Mouse (Mus musculus): ENCODE measurements around the gene Rmdn3.
A peak's percentile ranks its signal among the peaks of the same experiment; 100 is the strongest.

Rmdn3 gene

DNA sequence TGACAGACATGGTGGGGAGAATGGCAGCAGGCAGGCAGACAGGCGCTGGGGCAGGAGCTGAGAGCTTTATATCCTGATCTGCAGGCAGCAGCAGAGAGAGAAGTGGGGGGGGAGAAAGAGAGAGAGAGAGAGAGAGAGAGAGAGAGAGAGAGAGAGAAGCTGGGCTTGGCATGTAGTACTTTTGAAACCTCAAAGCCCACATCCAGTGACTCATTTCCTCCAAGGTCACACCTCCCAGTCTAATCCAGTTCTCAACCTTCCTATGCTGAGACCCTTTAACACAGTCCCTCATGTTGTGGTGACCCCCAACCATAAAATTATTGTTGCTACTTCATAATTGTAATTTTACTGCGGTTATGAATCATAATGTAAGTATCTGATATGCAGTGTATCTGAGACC, 13.4 kb upstream of the Rmdn3 start:
- DNase-seq (ENCODE audit: inconsistent age in 2 of 2, low spot score in 1 of 2) = no peak

- no peak for DNase-seq (ENCODE audit: inconsistent age in 2 of 2, low spot score in 1 of 2)
These were observed 11.0 kb upstream of the Rmdn3 start for GRCm38 (mm10) chr2:119167866-119168256.

DNA sequence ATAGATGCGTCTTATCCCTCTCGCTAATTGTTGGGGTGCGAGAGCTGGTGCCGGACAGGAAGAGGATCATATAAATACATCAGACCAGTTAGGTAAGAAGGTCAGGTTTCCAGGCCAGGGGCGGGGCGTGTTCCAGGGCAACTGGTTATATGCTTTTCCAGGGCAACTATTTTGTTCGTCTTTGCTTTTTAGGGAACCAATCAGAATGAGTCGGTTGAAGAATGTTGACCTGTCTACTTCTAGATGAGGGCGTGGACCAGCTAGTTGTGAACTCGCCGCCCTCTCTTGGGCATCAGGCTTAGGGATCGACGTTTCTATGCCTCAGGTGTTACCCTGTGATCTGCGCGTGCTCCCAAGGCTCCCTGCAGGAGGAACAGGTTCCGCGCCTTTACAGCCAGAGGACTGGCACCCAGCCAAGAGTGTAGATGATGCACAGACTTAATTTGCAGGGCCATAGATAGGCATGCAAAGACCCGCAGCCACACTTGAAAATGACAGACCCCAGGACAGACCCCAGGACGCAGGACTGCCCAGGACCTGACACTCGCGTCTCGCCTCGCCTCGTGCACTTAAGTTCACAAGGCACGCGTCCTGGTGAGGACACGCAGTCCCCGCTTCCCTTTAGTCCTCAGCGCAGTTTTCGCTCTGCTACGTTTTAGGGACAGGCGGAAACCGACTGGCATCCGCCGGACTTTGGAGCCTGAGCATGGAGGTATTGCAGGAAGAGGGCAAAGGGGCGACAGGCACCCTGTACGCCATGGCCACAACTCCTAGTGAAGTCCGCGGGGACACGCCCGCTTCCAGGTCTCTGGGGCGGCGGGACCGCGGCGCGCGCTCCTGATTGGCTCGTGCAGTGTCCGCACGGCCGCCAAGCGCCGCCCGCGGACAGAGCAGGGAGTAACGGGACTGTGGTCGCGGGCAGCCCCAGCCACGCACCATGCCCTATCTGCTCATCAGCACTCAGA, 10.3 kb upstream of the Rmdn3 start, which contains the start of gene Gchfr:
Gchfr (plus strand) TSS at position 873 of the 965 bp plus-strand sequence.
- peak; percentile 82 to 92 for DNase-seq (ENCODE audit: inconsistent age in 2 of 2, low spot score in 1 of 2)

- DNase-seq (ENCODE audit: inconsistent age in 2 of 2, low spot score in 1 of 2) = no peak
These were observed 8.6 kb upstream of the Rmdn3 start for GRCm38 (mm10) chr2:119165401-119165800.

DNA sequence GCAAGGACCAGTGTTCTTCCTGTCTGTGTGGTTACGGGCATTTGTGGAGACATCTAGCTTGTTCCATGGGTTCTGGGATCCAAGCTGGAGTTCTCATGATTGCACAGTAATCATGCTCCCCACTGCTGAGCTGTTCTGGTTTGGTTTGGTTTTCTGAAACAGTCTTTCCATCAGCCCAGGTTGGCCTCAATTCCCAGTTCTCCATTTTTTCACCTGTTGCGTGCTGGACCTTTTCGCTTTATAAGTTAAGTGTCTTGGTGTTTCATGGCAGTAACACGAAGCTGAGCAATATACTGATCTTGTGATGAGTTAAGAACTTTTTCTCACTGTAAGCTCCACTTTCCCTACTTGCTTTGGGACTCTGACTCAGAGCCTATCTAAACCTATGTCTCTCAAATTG, 7.2 kb upstream of the Rmdn3 start:
- no peak for DNase-seq (ENCODE audit: inconsistent age in 2 of 2, low spot score in 1 of 2)

- DNase-seq (ENCODE audit: inconsistent age in 2 of 2, low spot score in 1 of 2) = no peak
These were observed 6.3 kb upstream of the Rmdn3 start for GRCm38 (mm10) chr2:119163135-119163534.

DNA sequence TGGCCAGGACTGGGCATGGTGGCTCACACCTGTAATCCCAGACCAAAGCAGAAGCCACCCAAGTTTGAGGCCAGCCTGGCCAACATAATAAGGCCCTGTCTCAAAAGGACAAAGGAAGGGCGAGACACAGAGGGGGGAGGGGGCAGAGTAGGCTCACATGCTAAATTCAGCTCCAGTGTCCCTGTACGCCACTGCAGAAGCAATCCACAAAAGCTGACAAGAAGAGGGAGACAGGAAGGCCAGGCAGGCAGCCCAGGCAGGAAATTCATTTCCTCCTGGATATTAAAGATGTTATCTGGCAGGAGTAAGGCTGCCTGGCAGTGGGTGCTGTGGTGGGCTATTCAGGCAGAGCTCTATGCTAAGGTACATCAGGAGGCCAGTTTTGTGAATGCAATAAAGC, 4.4 kb upstream of the Rmdn3 start:
- peak; percentile 36 to 55 for DNase-seq (ENCODE audit: inconsistent age in 2 of 2, low spot score in 1 of 2)

GRCm38 (mm10) chr2:119157836-119158235, 1.0 kb upstream of the Rmdn3 start:
- DNase-seq (ENCODE audit: inconsistent age in 2 of 2, low spot score in 1 of 2) = no peak

DNA sequence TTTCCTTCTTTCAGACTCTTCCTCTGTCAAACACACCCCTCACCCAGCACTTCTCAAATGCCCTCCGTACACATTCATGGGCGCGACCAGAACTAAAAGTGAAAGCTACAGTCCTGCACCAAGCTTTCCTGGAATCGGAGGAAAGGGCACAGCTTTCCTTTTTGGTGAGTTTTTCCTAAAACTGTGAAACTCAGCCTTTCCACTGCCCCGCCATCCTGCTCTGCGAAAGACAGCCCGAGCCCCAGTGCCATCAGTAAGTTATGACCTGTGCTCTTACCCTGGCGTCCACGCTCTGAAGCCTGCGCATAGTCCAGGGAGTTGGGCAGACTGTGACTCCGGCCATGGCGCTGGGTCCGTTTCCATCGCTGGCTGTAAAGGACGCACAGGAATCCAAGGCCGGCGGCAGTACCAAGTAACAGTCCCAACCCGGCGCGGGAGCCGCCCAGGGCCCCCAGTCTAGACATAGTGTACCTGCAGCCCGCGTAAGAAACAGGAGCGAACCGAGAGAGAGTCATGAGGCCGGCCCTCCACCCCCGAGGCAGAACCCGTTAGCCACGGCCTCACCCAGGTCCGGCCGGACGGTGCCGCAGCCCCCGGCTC, 653 bp downstream of the Rmdn3 start:
- peak in 1 of 2 experiments; percentile 82 for DNase-seq (ENCODE audit: inconsistent age in 2 of 2, low spot score in 1 of 2)

DNA sequence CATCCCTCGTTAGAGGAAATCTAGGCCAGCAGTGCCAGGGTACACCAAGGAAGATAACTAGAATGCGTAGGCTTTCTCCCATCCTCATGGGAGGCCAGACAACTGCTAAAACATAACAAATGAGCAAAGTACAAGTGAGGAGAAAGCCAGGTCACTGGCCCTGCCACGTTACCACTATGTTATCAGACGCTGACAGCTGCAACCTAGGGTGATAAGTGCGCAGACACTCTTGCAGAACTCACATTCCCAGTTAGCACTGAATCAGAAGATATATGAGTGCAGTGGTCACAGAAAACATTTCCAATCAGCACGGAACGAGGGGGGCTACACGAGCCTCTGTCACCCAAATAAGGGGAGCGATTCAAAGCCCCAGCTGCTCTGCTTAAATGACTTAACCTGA, 1.4 kb downstream of the Rmdn3 start:
- DNase-seq (ENCODE audit: inconsistent age in 2 of 2, low spot score in 1 of 2) = no peak

GRCm38 (mm10) chr2:119154683-119155082, 2.2 kb downstream of the Rmdn3 start:
- no peak for DNase-seq (ENCODE audit: inconsistent age in 2 of 2, low spot score in 1 of 2)

DNA sequence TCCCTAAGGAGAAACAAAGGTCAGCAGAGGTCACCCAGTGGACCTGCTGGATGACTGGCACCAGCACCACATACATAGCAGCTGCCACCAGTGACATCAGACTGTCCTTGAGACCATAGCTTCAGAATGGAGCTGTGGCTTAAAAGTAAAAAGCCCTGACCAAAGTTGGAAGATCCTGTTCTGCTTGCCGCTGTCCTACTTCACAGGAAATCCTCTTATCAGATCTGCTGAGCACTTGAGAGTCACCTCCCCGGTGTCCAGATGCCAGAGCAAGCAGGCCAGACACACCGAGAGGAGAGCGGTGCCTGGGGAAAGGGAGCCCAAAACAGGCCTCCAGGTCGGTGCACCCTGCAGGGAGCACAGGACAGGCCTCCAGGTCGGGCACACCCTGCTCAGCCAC, 4.6 kb downstream of the Rmdn3 start:
- DNase-seq (ENCODE audit: inconsistent age in 2 of 2, low spot score in 1 of 2) = peak in 1 of 2 experiments; percentile 38

GRCm38 (mm10) chr2:119147775-119148174, 9.1 kb downstream of the Rmdn3 start:
- no peak for DNase-seq (ENCODE audit: inconsistent age in 2 of 2, low spot score in 1 of 2)

DNA sequence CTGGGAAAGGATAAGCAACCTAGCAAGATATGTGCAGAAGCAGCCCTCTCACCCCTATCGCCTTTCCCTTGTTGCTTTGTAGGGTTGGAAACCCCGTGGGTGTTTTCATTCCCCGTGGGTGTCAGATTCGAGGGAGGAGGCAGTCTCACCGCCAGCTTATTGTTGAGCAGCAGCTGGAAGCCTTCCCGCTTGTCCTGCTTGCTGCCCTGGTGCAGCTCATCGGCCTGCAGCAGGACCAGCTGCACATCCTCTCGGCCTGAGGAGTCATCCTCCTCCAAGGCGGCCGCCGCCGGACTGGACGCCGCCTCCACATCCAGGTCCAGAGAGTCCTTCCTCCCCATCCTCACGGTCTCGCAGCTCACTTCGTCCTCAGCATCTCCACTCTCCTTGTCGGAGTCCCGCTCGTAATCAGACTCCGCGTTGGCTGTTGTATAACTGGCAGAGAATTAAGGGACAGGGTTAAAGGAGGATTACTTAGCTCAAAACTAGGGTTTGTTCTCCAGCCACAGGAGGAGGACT, 9.6 kb downstream of the Rmdn3 start:
- DNase-seq (ENCODE audit: inconsistent age in 2 of 2, low spot score in 1 of 2) = no peak

GRCm38 (mm10) chr2:119146435-119146834, 10.4 kb downstream of the Rmdn3 start:
- DNase-seq (ENCODE audit: inconsistent age in 2 of 2, low spot score in 1 of 2) = no peak

DNA sequence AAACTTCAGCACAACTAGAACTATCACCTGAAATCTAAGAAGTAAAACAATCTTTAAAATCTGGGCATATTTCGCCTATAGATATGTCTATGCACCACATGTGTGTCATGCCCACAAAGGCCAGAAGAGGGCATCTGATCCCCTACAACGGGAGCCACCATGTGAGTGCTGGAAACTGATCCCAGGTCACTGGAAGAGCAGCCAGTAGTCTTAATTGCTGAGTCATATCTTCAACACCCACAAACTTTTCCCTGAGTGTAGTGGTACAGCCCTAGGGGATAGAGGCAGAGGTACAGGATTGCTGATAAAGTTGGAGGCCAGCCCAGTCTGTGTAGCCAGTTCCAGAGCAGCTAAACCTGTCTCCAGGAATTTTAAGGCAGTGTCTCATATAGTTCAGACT, 11.6 kb downstream of the Rmdn3 start:
- DNase-seq (ENCODE audit: inconsistent age in 2 of 2, low spot score in 1 of 2) = no peak

GRCm38 (mm10) chr2:119136346-119136898, 20.4 kb downstream of the Rmdn3 start:
- no peak for DNase-seq (ENCODE audit: inconsistent age in 2 of 2, low spot score in 1 of 2)

DNA sequence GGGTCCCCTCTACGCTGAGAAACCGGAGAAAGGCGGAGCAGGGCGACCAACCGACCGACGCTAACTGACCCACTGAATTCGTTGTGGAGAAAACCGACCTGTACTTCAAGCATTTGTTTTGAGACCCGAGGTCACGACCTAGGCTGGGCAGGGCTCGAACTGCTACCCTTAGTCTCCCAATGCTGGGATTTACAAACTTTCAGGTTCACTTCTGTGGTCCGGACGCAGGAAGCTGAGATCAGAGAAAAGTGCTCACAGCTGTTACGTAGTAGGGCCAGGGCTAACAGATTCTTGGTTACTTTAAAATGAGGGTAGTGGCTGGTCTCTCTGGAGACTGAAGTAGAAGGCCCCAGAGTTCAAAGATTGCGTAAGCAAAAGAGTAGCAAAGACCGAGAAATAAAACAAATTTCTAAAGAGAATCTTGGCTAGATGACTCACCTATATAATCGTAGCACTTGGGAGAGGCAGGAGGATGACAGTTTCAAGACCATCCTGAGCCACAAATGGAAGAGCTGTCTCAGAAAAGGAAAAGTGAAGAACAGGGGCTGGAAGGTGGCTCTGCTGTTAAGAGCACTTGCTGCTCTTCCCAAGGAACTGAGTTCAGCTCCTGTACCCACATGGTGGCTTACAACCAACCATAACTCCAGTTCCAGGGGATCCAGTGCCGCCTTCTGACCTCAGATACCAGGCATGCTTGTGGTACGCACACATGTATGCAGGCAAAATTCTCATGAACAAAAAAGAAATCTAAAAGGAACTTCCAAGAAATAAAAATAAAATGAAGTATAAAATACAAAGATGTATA, 43.5 kb downstream of the Rmdn3 start:
- DNase-seq (ENCODE audit: inconsistent age in 2 of 2, low spot score in 1 of 2) = no peak

DNA sequence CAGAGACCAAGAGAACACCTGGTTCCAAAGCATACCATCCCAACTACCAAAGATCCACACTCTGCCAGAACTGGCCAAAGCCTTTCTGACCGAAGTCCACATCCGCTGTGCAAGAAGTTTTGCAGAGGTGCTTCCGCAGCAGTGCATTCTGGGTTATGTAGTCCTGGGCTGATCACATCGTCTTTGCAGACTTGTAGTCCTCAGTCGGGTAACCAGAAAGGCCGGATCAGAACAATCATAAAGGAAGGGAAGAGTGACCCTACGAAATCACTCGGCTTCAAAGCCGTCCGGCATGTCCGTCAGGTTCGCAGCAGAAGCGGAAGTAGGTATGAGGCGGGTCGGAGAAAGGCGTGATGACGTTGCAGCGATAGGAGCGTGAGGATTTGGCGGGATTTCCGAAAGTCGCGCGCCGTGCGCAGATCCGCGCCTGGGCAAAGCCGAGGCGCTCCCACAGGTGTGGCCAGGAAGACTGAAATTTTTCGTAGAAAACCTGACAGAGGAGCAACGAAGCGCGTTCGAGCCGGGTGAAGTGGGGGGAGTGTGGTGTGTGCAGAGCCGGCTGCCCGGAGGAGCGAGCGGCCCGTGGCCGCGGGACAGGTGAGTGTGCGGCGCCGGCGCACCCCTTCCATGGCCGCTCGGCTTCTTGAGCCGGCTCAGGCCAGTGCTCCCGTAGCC, 44.3 kb downstream of the Rmdn3 start, which contains the start of gene Rad51:
Rad51 (plus strand) TSS at position 356 of the 675 bp plus-strand sequence.
- peak; percentile 89 to 97 for DNase-seq (ENCODE audit: inconsistent age in 2 of 2, low spot score in 1 of 2)

GRCm38 (mm10) chr2:119111060-119111459, 45.8 kb downstream of the Rmdn3 start:
- DNase-seq (ENCODE audit: inconsistent age in 2 of 2, low spot score in 1 of 2) = no peak
